Mouse (Mus musculus) midbrain, embryonic 13.5 days (tissue): ENCODE data around the gene Pecam1. TPM values are rescaled to one million over a fixed set of nuclear protein-coding genes. Genes with fewer than 3 reads are reported as not detected.
"Not testable (repeated sequence)": the region's sequence is repeated elsewhere in the genome, so short reads cannot be mapped to it uniquely, and the experiment has no call there.

Experiments used
- ATAC-seq: fragments of 200-750 bp; cut with Nextera tagmentation; 2 replicates; pipeline ENCODE4 v1.8.0; 2017; ENCODE audit warnings: mild to moderate bottlenecking, moderate TSS enrichment, moderate library complexity
- H3K27ac ChIP-seq: fragments of 300-500 bp; sonication (generic); 2 replicates; pipeline ENCODE4 v1.5.1; 2015; ENCODE audit warnings: inconsistent platforms, mild to moderate bottlenecking, moderate library complexity
- H3K27me3 ChIP-seq: fragments of 300-500 bp; sonication (generic); 2 replicates; pipeline ENCODE4 v1.6.1; 2015; ENCODE audit warnings: mild to moderate bottlenecking, inconsistent platforms
- H3K36me3 ChIP-seq: fragments of 300-500 bp; sonication (generic); 2 replicates; pipeline ENCODE4 v1.6.1; 2015; ENCODE audit warnings: mild to moderate bottlenecking, inconsistent platforms
- H3K4me1 ChIP-seq: fragments of 300-500 bp; sonication (generic); replicated peaks from 2 replicates; pipeline ENCODE4 v1.6.1; 2015; ENCODE audit warnings: inconsistent platforms
- H3K4me2 ChIP-seq: fragments of 300-500 bp; sonication (generic); replicated peaks from 2 replicates; pipeline ENCODE4 v1.6.1; 2015; ENCODE audit warnings: moderate library complexity, mild to moderate bottlenecking, inconsistent platforms
- H3K4me3 ChIP-seq: fragments of 300-500 bp; sonication (generic); replicated peaks from 2 replicates; pipeline ENCODE4 v1.5.1; 2015; ENCODE audit warnings: mild to moderate bottlenecking, inconsistent platforms
- H3K9ac ChIP-seq: fragments of 300-500 bp; sonication (generic); replicated peaks from 2 replicates; pipeline ENCODE4 v1.6.1; 2015; ENCODE audit warnings: mild to moderate bottlenecking, inconsistent platforms
- H3K9me3 ChIP-seq: fragments of 300-500 bp; sonication (generic); 2 replicates; pipeline ENCODE4 v1.6.1; 2016; ENCODE audit warnings: mild to moderate bottlenecking, inconsistent platforms
- WGBS: fragments of 180-500 bp; shearing (Covaris S2); methylation state at CpG from one replicate; pipeline ENCODE4 v1.1.7; 2015; 5-methylcytosine and 5-hydroxymethylcytosine counted together
- polyA plus RNA-seq: library from polyadenylated mRNA; unstranded; fragments of >200 nt; fragmentation: Nextera tagmentation; extraction: Ambion mirVana; gene quantifications from 2 replicates; pipeline ENCODE4 v1.2.1, GENCODE M21; 2015

The Pecam1 gene
- polyA plus RNA-seq, 1 experiment from 2014 or later, result 15.8 TPM

DNA sequence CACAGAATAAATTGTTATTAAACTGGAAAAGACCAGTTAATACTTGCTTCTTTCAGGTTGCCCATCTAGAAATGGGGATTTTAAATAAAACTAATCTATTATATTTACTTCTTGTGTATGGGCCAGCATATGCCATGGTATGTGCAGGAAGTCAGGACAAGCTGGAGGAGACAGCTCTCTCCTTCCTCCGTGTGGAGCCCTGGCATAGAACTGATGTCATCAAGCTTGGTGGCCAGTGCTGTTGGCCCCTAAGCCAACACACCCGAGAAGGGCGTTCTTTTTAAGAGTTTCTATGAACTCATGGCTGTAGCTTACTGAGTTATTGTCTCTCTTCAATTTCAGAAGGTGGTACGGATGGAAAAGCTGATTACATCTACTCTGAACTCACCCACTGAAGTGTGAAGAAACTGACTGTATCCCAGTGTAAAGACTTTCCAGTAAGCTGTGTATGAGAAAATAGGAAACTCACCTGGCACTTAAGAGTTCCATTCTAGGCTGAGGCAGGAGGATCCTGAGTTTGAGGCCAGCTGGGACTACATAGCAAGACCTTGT lies 16.3 kb upstream of the Pecam1 start:
- WGBS, result 93% methylated on average over 4 of the region's 4 CpGs

DNA sequence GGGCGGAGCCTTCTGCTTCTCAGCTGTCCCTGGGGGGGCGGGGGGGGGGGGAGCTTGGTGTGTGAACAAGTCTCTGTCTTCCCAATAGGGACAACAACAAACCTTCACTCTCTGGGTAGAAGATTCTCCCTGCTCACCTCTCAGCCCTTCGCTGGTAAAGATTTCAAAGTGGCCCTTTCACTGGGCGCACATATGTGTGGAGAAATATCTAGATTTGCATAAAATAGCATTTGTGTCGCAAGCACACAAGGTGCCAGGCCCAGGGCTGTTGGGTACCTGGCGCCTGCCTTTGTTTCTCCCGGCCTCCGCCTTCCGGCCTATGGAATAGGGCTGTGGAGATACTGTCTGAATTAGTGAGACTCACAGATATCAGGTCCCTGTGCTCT lies 12.4 kb upstream of the Pecam1 start:
- no peak overlapping the region for H3K4me3 ChIP-seq
- H3K9ac ChIP-seq, result no peak overlapping the region
- peaks cover 12% of the 10 kb centered on the region; the same call in 1 of the 2 replicates for H3K4me1 ChIP-seq
- peak overlapping the region; percentile 30; the same call in 1 of the 2 replicates for H3K27ac ChIP-seq
- H3K9me3 ChIP-seq, result 0 out of 2 replicates have a peak, but pooled peaks cover 3% of the 10 kb centered on the region
- H3K27me3 ChIP-seq, result no peaks in the 10 kb centered on the region
- H3K4me2 ChIP-seq, result no peak overlapping the region
- 77% methylated on average over 9 of the region's 9 CpGs for whole genome bisulfite sequencing
- no peak for ATAC-seq
- H3K36me3 ChIP-seq, result peaks cover 21% of the 10 kb centered on the region

More for the DNA sequence above, 16.3 kb upstream of the Pecam1 start:
- ATAC-seq, result no peak
- Histone ChIP-seq H3K27ac (no peak overlapping the region), H3K4me2 (no peak overlapping the region), H3K4me1 (peaks cover 10% of the 10 kb centered on the region; the same call in 1 of the 2 replicates), H3K36me3 (peaks cover 53% of the 10 kb centered on the region), H3K4me3 (no peak overlapping the region), H3K9me3 (0 out of 2 replicates have a peak, but pooled peaks cover 4% of the 10 kb centered on the region), H3K27me3 (no peaks in the 10 kb centered on the region), H3K9ac (no peak overlapping the region)

DNA sequence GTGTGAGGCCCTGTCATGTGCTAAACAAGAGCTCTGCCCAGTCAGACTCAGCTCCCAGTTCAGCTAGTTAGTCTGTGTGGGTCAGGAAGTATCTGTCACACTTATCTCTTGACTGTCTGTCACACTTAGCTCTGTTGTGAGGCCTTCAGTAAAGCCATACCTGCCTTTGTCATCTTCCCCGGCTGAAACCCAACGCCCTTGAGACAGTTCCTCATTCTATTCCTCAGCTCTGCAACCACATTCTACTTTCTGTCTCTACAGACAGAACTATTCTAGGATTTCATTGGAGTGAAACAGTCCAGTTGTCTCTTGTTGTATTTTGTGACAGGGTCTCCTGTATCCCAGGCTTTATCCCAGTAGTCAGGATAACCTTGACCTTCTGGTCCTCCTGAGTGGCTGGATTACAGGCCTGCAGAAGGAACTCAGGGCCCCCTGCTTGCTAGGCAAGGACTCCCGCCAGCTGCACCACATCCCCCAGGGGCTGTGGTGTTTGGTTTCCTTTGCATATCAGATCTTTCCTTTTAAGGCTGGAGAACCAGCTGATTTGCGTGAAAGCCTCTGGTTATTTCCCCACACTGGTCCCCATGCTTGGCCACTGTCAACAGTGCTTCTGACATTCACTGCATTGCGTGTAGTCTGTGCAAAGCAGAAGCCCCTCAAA lies 11.8 kb upstream of the Pecam1 start:
- 50% methylated on average over 5 of the region's 5 CpGs for WGBS
- Histone ChIP-seq H3K36me3 (peaks cover 16% of the 10 kb centered on the region), H3K27ac (peak overlapping the region; percentile 30), H3K27me3 (no peaks in the 10 kb centered on the region), H3K9me3 (no peaks in the 10 kb centered on the region), H3K4me3 (no peak overlapping the region), H3K9ac (no peak overlapping the region), H3K4me2 (no peak overlapping the region), H3K4me1 (peaks cover 12% of the 10 kb centered on the region; the same call in 1 of the 2 replicates)
- ATAC-seq, result no peak

DNA sequence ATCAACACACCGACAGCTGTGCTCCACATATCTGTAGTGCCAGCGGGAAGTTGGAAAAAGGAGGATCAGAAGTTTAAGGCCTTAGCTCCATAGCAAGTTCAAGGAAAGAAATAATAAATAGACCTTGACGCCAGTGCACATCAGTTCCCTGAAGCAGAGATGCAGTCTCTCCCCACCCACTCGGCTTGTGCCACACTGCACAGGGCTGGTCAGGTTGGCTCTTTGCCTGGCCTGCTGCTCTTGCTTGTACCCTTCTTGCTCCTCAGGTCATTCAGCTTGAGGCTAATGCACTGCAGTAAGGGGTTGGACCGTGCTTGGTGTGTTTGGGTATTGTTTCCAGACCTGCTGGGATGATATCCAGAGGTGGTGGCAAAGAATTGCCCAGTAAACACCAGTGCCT lies 10.1 kb upstream of the Pecam1 start:
- Histone ChIP-seq H3K9me3 (no peaks in the 10 kb centered on the region), H3K4me3 (no peak overlapping the region), H3K27me3 (no peaks in the 10 kb centered on the region), H3K36me3 (no peaks in the 10 kb centered on the region), H3K27ac (no peak overlapping the region), H3K4me1 (peaks cover 12% of the 10 kb centered on the region; the same call in 1 of the 2 replicates), H3K4me2 (no peak overlapping the region), H3K9ac (no peak overlapping the region)
- 95% methylated on average over 5 of the region's 5 CpGs for WGBS
- no peak for ATAC-seq

DNA sequence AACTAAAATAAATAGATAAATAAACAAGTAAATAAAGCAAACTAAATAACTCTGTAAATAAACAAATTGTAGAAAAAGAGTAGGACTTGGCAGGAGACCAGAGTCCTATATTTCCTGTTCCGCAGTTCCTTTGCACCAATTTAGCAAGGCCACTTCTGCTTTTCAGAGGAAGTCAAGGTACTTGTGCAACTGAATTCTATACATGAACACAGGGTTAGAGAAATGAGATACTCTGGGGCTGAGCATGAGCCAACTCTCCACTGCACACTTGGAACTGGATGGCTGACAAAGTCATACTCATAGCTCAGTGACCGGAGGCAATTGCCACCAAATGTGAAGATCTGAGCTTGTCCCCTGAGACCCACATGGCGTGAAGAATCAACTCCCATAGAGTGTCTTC lies 8.6 kb upstream of the Pecam1 start:
- H3K4me2 ChIP-seq, result no peak overlapping the region
- no peak for ATAC-seq
- H3K4me1 ChIP-seq, result peaks cover 12% of the 10 kb centered on the region; the same call in 1 of the 2 replicates
- H3K27me3 ChIP-seq, result no peaks in the 10 kb centered on the region
- no peak overlapping the region for H3K9ac ChIP-seq
- no peak overlapping the region for H3K27ac ChIP-seq
- 96% methylated on average over 3 of the region's 3 CpGs for WGBS
- H3K9me3 ChIP-seq, result no peaks in the 10 kb centered on the region
- no peaks in the 10 kb centered on the region for H3K36me3 ChIP-seq
- no peak overlapping the region for H3K4me3 ChIP-seq

DNA sequence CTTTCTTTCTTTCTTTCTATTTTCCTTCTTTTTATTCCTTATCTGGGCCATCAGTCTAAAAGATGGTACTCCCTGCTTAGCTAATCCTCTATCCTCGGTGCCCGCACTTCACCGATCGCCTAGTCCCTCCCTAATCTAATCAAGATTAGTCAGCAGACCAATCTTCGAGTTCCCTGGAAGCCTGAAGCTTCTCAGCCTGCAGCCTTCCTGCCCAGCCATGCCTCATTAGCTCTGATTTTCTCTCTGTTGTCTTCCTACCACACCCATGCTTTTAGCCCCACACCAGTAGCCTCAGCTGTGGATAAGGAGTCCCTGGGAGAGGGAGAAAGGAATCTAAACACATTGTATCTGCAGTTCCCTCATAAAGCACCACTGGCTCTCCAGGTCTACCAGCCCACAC lies 5.2 kb upstream of the Pecam1 start:
- no peaks in the 10 kb centered on the region for H3K4me1 ChIP-seq
- no peak overlapping the region for H3K27ac ChIP-seq
- no peaks in the 10 kb centered on the region for H3K9me3 ChIP-seq
- H3K4me2 ChIP-seq, result no peak overlapping the region
- no peaks in the 10 kb centered on the region for H3K27me3 ChIP-seq
- H3K36me3 ChIP-seq, result no peaks in the 10 kb centered on the region
- no peak overlapping the region for H3K9ac ChIP-seq
- no peak for ATAC-seq
- no peak overlapping the region for H3K4me3 ChIP-seq
- 20% methylated on average over 5 of the region's 5 CpGs for WGBS

DNA sequence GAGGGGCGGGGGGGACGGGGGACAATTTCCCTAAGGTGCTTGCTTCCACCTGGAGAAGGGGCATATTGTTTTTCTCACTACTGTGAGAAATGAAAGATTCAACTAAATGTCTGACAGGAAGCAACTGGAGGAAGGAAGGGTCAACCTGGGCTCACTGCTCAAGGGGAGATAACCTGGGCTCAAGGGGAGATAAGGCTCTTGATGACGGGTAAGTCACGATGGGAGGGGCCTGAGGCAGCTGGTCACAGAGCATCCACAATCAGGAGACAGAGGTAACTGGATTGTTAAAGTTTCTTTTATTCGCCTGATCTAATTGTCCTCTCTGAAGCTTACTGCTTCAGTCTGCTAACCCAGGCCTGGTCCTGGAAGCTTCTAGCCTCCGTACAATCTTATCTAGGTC lies 2.9 kb upstream of the Pecam1 start:
- Histone ChIP-seq H3K4me1 (no peaks in the 10 kb centered on the region), H3K27ac (no peak overlapping the region), H3K9ac (no peak overlapping the region), H3K4me3 (no peak overlapping the region), H3K9me3 (no peaks in the 10 kb centered on the region), H3K4me2 (no peak overlapping the region), H3K36me3 (no peaks in the 10 kb centered on the region), H3K27me3 (no peaks in the 10 kb centered on the region)
- ATAC-seq, result no peak
- 85% methylated on average over 6 of the region's 6 CpGs for WGBS

DNA sequence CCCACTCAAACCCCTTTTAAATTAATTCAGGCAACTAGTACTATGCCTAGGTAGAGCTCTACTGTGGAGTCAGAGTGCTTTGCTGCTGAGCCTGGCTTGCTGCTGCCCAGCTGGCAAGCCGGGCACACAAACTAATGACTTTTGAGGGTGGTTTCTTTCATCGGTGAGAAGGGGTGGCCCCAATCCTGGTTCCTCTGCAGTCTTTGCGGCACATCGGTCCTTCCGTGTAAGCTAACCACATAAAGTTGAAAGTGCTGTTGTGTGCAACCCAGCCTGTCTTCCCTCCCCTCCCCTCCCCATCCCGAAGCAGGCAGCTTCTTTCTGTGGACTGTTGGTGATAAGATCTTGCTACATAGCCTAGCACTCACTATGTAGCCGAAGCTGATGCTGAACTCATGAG lies 1.7 kb upstream of the Pecam1 start:
- WGBS, result 89% methylated on average over 7 of the region's 7 CpGs
- Histone ChIP-seq H3K9me3 (peaks cover 7% of the 10 kb centered on the region; the same call in 1 of the 2 replicates), H3K9ac (no peak overlapping the region), H3K4me3 (no peak overlapping the region), H3K27ac (no peak overlapping the region), H3K4me2 (no peak overlapping the region), H3K27me3 (no peaks in the 10 kb centered on the region), H3K4me1 (no peaks in the 10 kb centered on the region), H3K36me3 (no peaks in the 10 kb centered on the region)
- no peak for ATAC-seq

DNA sequence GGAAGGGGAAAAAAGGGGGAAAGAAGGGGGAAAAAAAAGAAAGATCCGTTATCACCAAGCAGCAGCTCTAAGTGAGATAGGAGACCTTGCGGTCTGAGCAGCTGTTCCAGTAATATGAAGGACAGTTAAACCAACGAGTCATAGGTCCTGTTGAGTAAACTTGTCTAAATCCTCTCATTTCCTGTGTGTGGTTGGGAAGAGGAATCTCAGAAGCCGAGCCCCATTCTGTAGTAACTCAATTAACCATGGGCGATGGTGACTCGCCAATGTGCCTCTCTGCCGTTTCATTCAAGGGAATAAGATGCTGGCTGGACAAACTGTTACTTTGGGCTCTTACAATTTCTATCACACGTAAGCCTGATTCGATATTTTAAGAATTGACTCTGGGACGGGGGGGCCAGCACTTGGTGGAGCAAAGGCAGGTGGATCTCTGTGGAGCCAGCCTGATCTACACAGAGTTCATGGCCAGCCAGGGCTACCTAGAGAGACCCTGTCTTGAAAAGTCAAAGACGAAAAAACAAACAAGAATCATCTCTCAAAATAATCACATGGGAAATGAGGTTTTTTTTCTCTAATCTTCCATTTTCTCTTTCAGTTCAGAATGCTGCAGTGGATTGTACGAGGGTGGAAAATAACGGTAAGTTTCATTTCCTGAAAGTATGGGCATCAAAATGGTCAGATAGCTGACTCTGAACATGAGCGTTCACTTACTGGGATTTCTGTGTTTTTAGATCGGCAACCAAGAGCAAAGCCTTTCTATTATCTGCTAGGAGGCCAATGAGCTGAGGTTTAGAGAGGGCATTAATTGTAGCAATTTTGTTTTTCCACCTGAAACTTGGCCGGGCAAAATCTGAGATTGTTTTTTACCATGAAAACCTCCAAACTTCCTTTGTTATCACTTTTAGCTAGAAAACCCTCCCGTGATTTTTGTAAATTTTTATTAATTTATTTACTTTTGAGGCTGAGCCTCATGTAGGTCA lies 901 bp upstream of the Pecam1 start, which contains the start of gene Milr1:
TSS of gene Milr1 (plus strand) at position 188 of the 980 bp plus-strand sequence.
- no peak within 1 kb of the TSS for H3K4me2 ChIP-seq
- 91% methylated on average over 17 of the region's 17 CpGs for WGBS
- H3K36me3 ChIP-seq, result no peaks in the 10 kb centered on the region
- peaks cover 7% of the 10 kb centered on the region; the same call in 1 of the 2 replicates for H3K9me3 ChIP-seq
- H3K9ac ChIP-seq, result no peak within 1 kb of the TSS
- no peak for ATAC-seq
- no peak within 1 kb of the TSS for H3K27ac ChIP-seq
- no peak within 1 kb of the TSS for H3K4me3 ChIP-seq
- no peaks in the 10 kb centered on the region for H3K27me3 ChIP-seq
- H3K4me1 ChIP-seq, result no peaks in the 10 kb centered on the region

DNA sequence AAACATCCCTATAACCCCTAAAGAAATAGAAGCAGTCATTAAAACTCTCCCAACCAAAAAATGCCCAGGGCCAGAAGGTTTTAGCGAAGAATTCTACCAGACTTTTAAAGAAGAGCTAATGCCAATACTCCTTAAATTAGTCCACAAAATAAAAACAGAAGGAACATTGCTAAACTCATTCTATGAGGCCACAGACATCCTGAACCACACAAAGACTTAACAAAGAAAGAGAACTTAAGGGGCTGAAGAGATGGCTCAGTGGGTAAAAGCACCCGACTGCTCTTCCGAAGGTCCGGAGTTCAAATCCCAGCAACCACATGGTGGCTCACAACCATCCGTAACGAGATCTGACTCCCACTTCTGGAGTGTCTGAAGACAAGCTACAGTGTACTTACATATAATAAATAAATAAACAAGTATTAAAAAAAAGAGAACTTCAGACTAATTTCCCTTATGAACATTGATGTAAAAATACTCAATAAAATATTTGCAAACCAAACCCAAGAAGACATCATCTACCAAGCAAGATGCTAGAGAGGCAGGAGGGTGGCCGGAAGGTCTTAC lies 789 bp downstream of the Pecam1 start:
- ATAC-seq, H3K27me3 ChIP-seq, H3K4me3 ChIP-seq, H3K4me1 ChIP-seq, H3K9ac ChIP-seq, H3K9me3 ChIP-seq, H3K4me2 ChIP-seq, H3K27ac ChIP-seq, H3K36me3 ChIP-seq: not testable (repeated sequence)
- 96% methylated on average over 7 of the region's 7 CpGs for WGBS

DNA sequence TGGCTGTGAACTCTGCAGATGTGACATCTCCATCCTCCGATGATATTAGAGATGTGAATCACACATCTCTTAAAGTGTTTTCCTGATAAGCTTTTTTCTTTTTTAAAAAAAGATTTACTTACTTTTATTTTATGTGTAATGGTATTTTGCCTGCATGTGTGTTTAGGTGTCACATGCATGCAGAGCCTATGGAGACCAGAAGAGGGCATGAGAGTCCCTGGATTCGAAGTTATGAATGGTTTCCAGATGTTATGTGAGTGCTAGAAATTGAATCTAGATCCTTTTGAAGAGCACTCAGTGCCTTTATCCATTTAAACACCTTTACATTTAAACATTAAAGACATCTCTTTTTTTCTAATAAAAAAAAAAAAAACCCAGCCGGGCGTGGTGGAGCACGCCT lies 5.5 kb downstream of the Pecam1 start:
- H3K4me1 ChIP-seq, result peaks cover 3% of the 10 kb centered on the region
- no peak overlapping the region for H3K4me2 ChIP-seq
- H3K9ac ChIP-seq, result no peak overlapping the region
- peaks cover 7% of the 10 kb centered on the region; the same call in 1 of the 2 replicates for H3K9me3 ChIP-seq
- H3K27ac ChIP-seq, result no peak overlapping the region
- ATAC-seq, result no peak
- H3K4me3 ChIP-seq, result no peak overlapping the region
- H3K36me3 ChIP-seq, result no peaks in the 10 kb centered on the region
- no peaks in the 10 kb centered on the region for H3K27me3 ChIP-seq
- WGBS, result 91% methylated on average over 5 of the region's 5 CpGs
